Mouse (Mus musculus) heart, embryonic 13.5 days (tissue): ENCODE measurements around the gene Gtpbp1. TPM values are rescaled to one million over a fixed set of nuclear protein-coding genes. Genes with fewer than 3 reads are reported as not detected.
"Not testable (repeated sequence)": the region's sequence is repeated elsewhere in the genome, so short reads cannot be mapped to it uniquely, and the experiment has no call there.

Experiments
- ATAC-seq: fragments of 200-750 bp; cut with Nextera tagmentation; 2 replicates; pipeline ENCODE4 v1.8.0; 2017; ENCODE audit warnings: moderate TSS enrichment; ENCODE audit not compliant: insufficient number of reproducible peaks, low FRiP score, low TSS enrichment; ENCODE audit errors: extremely low read depth
- H3K27ac ChIP-seq: fragments of 300-500 bp; sonication (generic); replicated peaks from 2 replicates; pipeline ENCODE4 v1.5.1; 2015; ENCODE audit warnings: moderate library complexity, mild to moderate bottlenecking, inconsistent platforms
- H3K27me3 ChIP-seq: fragments of 300-500 bp; sonication (generic); replicated peaks from 2 replicates; pipeline ENCODE4 v1.6.1; 2015; ENCODE audit warnings: mild to moderate bottlenecking, inconsistent platforms
- H3K36me3 ChIP-seq: fragments of 300-500 bp; sonication (generic); 2 replicates; pipeline ENCODE4 v1.6.1; 2015; ENCODE audit warnings: mild to moderate bottlenecking, inconsistent platforms
- H3K4me1 ChIP-seq: fragments of 300-500 bp; sonication (generic); 2 replicates; pipeline ENCODE4 v1.6.1; 2015; ENCODE audit warnings: inconsistent platforms
- H3K4me2 ChIP-seq: fragments of 300-500 bp; sonication (generic); 2 replicates; pipeline ENCODE4 v1.6.1; 2015; ENCODE audit warnings: inconsistent platforms, mild to moderate bottlenecking, moderate library complexity
- H3K4me3 ChIP-seq: fragments of 300-500 bp; sonication (generic); 2 replicates; pipeline ENCODE4 v1.5.1; 2015; ENCODE audit warnings: moderate library complexity, mild to moderate bottlenecking, inconsistent platforms
- H3K9ac ChIP-seq: fragments of 300-500 bp; sonication (generic); 2 replicates; pipeline ENCODE4 v1.6.1; 2015; ENCODE audit warnings: inconsistent platforms, mild to moderate bottlenecking, moderate library complexity
- H3K9me3 ChIP-seq: fragments of 300-500 bp; sonication (generic); 2 replicates; pipeline ENCODE4 v1.6.1; 2016; ENCODE audit warnings: inconsistent platforms
- WGBS: fragments of 180-500 bp; shearing (Covaris S2); methylation state at CpG from one replicate; pipeline ENCODE4 v1.1.7; 2015; ENCODE audit warnings: mixed read lengths; 5-methylcytosine and 5-hydroxymethylcytosine counted together
- polyA plus RNA-seq: library from polyadenylated mRNA; unstranded; fragments of >200 nt; fragmentation: Nextera tagmentation; extraction: Ambion mirVana; gene quantifications from 2 replicates; pipeline ENCODE4 v1.2.1, GENCODE M21; 2015

Gtpbp1 gene
- polyA plus RNA-seq, 1 experiment from 2014 or later, result 27.0 TPM

DNA sequence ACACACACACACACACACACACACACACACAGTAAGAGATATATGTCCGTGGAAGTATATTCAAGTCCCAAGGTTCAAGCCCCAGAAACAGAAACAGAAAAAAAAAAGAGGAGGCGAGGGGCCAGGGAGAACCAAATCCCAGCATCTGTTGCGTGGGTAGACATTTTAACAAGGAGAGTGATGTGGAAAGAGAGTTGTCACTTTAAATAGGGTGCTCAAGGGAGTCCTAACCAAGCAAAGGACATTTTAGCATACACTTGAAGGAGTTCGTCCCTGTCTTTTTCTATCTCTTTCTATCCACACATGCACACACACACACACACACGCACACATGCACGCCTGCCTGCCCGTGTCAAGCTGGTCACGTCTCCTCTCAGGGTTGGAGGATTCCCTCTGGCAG, 26.0 kb upstream of the Gtpbp1 start:
- H3K9me3 ChIP-seq, result no peaks in the 10 kb centered on the region
- no peak overlapping the region for H3K27ac ChIP-seq
- WGBS, result 82% methylated on average over 8 of the region's 8 CpGs
- H3K4me3 ChIP-seq, result no peak overlapping the region
- no peak overlapping the region for H3K9ac ChIP-seq
- H3K4me2 ChIP-seq, result no peak overlapping the region
- H3K4me1 ChIP-seq, result peaks cover 30% of the 10 kb centered on the region
- no peak for ATAC-seq
- H3K36me3 ChIP-seq, result peaks cover 44% of the 10 kb centered on the region
- H3K27me3 ChIP-seq, result no peaks in the 10 kb centered on the region

DNA sequence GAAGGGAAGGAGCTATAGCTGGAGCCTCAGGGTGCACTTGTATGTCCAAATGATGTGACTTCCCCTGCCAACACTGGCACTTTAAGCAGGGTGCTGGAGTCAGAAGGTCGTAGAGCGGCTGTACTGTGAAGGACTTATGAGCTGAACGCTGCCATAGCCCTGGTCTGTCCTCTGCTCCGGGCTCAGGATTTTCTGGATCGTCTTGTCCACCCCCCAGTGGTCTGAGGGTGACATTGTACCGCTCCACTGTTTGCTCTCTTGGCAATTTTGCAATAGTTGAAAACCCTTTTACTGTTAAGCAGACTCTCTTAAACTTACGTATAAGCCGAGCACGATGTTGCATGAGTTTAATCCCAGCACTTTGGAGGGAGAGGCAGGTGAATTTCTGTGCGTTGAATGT, 21.4 kb upstream of the Gtpbp1 start:
- Histone ChIP-seq H3K27me3 (no peaks in the 10 kb centered on the region), H3K9me3 (no peaks in the 10 kb centered on the region), H3K4me3 (no peak overlapping the region), H3K4me1 (peaks cover 37% of the 10 kb centered on the region), H3K9ac (no peak overlapping the region; the same call in 1 of the 2 replicates), H3K27ac (no peak overlapping the region), H3K4me2 (no peak overlapping the region), H3K36me3 (peaks cover 46% of the 10 kb centered on the region)
- ATAC-seq, result no peak
- WGBS, result 57% methylated on average over 10 of the region's 10 CpGs

DNA sequence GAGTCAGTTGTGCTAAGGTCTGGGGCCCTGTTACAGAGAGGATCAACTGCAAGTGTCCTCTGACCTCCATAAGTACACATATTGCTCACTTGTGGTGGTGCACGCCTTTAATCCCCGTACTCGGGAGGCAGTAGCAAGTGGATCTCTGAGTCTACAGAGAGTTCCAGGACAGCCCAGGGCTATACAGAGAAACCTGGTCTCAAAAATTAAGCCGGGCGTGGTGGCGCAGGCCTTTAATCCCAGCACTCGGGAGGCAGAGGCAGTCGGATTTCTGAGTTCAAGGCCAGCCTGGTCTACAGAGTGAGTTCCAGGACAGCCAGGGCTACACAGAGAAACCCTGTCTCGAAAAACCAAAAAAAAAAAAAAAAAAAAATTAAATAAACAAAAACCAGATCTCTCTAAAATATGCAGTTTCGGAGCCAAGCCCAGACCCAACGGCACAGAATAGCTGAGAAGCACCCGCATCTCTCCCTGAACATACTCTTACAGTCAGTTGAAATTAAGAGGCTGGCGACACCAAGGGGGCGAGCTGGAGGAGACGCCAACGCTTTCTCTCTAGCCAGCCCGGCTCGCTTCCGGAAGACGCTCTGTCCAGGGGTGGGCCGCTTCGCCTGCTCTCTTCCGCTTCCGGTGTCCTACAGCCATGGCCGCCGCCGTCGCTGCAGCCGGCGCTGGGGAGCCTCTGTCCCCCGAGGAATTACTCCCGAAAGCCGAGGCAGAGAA, 20.2 kb upstream of the Gtpbp1 start, which contains the start of gene Tomm22:
Gene Tomm22, plus strand, starts transcription at position 613 of the 723 bp plus-strand sequence.
- Histone ChIP-seq H3K36me3 (peaks cover 58% of the 10 kb centered on the region), H3K9me3 (no peaks in the 10 kb centered on the region), H3K27ac (peak within 1 kb of the TSS; percentile 61), H3K4me2 (peak within 1 kb of the TSS; percentile 79), H3K27me3 (no peaks in the 10 kb centered on the region), H3K4me1 (peaks cover 37% of the 10 kb centered on the region), H3K9ac (peak within 1 kb of the TSS; percentile 92), H3K4me3 (peak within 1 kb of the TSS; percentile 90)
- peak; percentile 81 for ATAC-seq
- 16% methylated on average over 32 of the region's 33 CpGs for WGBS

DNA sequence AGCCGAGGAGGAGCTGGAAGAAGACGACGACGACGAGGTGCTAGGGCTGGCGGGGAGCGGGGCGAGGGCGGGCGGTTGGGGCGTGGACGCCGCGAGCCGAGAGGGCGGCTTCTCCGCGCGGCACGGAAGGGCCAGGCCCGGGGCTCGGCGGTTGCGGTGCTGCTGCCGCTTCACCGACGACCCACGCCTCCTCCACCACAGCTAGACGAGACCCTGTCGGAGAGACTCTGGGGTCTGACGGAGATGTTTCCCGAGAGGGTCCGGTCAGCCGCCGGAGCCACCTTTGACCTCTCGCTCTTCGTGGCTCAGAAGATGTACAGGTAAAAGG, 19.7 kb upstream of the Gtpbp1 start:
- H3K4me1 ChIP-seq, result peaks cover 32% of the 10 kb centered on the region
- ATAC-seq, result no peak; the same call in 1 of the 2 replicates
- peak overlapping the region; percentile 92 for H3K9ac ChIP-seq
- peak overlapping the region; percentile 90 for H3K4me3 ChIP-seq
- no peaks in the 10 kb centered on the region for H3K9me3 ChIP-seq
- H3K4me2 ChIP-seq, result peak overlapping the region; percentile 79
- H3K27me3 ChIP-seq, result no peaks in the 10 kb centered on the region
- peak overlapping the region; percentile 61 for H3K27ac ChIP-seq
- peaks cover 57% of the 10 kb centered on the region for H3K36me3 ChIP-seq
- WGBS, result under 1% methylated on average over 37 of the region's 37 CpGs

DNA sequence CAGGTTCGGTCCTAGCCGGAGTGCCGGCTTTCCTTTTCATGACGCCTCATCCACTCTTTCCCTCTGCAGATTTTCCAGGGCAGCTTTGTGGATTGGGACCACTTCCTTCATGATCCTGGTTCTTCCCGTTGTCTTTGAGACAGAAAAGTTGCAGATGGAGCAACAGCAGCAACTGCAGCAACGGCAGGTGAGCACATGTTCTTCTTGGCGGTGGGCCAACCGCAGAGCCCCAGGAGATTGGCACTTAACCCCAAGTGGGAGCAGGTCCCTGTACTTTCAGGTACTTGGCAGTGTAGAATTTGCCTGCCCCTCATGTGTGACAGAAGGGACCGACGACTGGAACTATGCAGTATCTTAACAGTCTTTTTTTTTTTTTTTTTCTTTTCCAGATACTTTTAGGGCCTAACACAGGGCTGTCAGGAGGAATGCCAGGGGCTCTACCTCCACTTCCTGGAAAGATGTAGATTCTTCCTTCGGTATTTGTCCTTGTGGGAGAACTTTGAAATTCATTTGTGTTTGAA, 18.8 kb upstream of the Gtpbp1 start:
- H3K4me2 ChIP-seq, result peak overlapping the region; percentile 79
- 71% methylated on average over 11 of the region's 11 CpGs for WGBS
- not testable (repeated sequence) for H3K9me3 ChIP-seq, H3K27ac ChIP-seq, ATAC-seq, H3K27me3 ChIP-seq
- peaks cover 57% of the 10 kb centered on the region for H3K36me3 ChIP-seq
- H3K4me3 ChIP-seq, result peak overlapping the region; percentile 90
- peak overlapping the region; percentile 92; the same call in 1 of the 2 replicates for H3K9ac ChIP-seq
- H3K4me1 ChIP-seq, result peaks cover 22% of the 10 kb centered on the region

DNA sequence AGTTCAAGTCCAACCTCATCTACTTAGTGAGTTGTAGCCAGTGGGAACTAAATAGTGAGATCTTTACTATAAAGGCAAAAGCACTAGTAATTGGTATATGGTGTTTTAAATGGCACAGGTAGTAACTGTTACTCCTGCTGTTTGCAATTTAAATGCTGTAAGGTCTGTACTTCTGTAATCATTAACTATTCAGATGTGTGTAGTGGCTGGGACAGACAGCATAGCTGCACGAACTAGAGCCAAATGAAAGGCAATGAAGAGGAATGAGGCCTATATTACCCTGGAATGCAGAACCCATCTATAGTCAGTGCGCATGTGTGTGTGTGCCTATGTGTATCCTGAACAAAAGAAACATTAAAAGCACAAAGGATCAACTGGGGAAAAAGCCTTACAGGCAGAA, 12.7 kb upstream of the Gtpbp1 start:
- no peak overlapping the region for H3K9ac ChIP-seq
- H3K27ac ChIP-seq, result no peak overlapping the region
- ATAC-seq, result no peak
- 87% methylated on average over 2 of the region's 2 CpGs for WGBS
- no peaks in the 10 kb centered on the region for H3K9me3 ChIP-seq
- H3K4me1 ChIP-seq, result peaks cover 26% of the 10 kb centered on the region
- no peak overlapping the region for H3K4me2 ChIP-seq
- H3K36me3 ChIP-seq, result peaks cover 62% of the 10 kb centered on the region
- no peaks in the 10 kb centered on the region for H3K27me3 ChIP-seq
- no peak overlapping the region for H3K4me3 ChIP-seq

DNA sequence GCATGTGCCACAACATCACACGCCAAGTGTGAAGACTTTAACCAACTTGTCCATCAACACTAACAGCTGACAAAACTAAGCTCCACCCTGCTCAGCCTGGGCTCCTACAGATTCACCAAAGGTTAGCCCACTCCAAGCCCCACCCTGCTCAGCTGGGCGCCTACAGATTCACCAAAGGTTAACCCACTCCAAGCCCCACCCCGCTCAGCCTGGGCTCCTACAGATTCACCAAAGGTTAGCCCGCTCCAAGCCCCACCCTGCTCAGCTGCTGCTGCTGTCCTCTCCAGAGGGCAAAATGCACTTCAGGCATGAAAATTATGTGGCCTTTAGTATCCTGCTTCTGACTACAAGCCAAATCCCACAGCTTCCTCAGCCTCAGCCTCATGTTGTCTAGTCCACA, 8.7 kb upstream of the Gtpbp1 start:
- Histone ChIP-seq H3K36me3 (peaks cover 23% of the 10 kb centered on the region), H3K9me3 (no peaks in the 10 kb centered on the region), H3K9ac (peak overlapping the region; percentile 98), H3K4me3 (peak overlapping the region; percentile 83; the same call in 1 of the 2 replicates), H3K4me2 (peak overlapping the region; percentile 95), H3K4me1 (peaks cover 63% of the 10 kb centered on the region), H3K27me3 (no peaks in the 10 kb centered on the region), H3K27ac (peak overlapping the region; percentile 79)
- ATAC-seq, result no peak
- WGBS, result 82% methylated on average over 4 of the region's 4 CpGs

DNA sequence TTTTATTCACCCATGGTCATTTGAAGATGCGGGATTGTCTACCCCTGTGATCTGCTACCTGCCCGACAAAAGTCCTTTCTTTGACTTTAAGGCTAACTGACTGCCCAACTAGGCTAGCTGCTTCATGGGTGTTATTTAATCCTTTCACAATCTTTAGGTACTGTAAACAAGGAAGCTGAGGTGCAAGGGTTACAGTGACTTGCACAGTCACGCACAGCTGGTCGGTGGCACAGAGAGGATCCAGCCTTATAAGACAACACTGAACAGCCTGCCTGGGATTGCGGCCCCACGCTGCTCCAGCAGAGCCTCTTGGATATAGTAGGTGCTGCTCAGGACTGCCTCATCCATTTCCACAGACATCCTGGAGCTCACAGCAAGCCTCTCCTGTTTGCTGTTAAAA, 7.5 kb upstream of the Gtpbp1 start:
- ATAC-seq, result no peak
- H3K9me3 ChIP-seq, result no peaks in the 10 kb centered on the region
- peak overlapping the region; percentile 83 for H3K4me3 ChIP-seq
- WGBS, result 60% methylated on average over 6 of the region's 6 CpGs
- peaks cover 63% of the 10 kb centered on the region for H3K4me1 ChIP-seq
- H3K27ac ChIP-seq, result peak overlapping the region; percentile 79
- H3K4me2 ChIP-seq, result peak overlapping the region; percentile 95
- peak overlapping the region; percentile 98 for H3K9ac ChIP-seq
- H3K27me3 ChIP-seq, result no peaks in the 10 kb centered on the region
- H3K36me3 ChIP-seq, result peaks cover 11% of the 10 kb centered on the region; the same call in 1 of the 2 replicates

DNA sequence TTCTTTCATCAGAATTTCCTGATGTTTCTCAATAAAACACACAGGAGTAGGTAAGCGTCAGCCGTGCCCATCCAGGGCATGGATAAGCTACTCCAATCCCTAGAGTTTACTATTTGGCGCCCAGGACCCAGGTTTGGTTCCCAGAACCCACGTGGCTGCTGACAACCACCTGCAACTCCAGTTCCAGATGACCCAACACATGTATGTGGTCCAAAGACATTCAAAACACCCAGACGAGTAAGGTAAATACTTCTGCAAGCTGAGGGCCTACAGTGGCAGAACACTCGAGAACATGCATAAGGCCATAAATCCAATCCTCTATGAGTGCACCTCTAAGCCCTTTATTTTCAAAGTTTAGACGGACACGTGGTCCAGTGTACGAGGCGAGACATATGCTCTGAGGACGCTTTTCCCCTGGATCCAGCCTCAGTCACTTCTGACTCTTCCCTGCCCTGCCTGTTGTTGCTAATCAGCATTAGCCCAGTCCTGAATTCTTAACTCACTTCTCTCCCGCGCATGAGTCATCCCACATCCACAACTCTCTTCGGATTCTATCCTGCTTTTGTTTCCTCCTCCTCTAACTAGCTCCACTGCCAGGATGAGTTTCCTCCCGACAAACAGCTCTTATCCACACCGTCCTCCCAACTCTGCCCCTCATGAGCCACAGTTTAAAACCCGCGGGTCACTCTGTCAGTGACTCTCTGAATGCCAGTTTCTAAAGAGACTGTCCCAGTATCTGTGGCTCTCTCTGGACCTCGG, 6.8 kb upstream of the Gtpbp1 start:
- Histone ChIP-seq H3K27me3 (no peaks in the 10 kb centered on the region), H3K4me1 (peaks cover 68% of the 10 kb centered on the region), H3K36me3 (peaks cover 10% of the 10 kb centered on the region; the same call in 1 of the 2 replicates), H3K4me3 (peak overlapping the region; percentile 83), H3K27ac (peak overlapping the region; percentile 79), H3K9me3 (no peaks in the 10 kb centered on the region), H3K4me2 (peak overlapping the region; percentile 95), H3K9ac (peak overlapping the region; percentile 98)
- ATAC-seq, result no peak
- 35% methylated on average over 19 of the region's 19 CpGs for WGBS

DNA sequence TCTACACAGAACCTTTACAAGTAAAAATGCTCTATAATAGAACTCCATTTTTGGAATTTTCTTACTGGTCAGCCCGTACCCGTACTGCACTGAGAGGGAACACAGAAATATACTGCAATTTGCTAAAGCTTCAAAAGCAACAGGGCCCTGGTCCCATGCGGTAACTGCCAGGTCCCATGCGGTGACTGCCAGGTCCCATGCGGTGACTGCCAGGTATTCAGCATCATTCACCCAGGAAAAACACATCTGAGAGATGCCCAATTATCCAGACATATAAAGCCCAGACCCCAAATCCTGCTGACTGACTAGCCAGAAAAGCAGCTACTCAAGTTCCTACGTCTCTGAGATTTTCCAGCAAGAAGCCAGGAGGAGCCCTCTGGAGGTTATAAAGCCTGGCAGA, 6.0 kb upstream of the Gtpbp1 start:
- no peaks in the 10 kb centered on the region for H3K9me3 ChIP-seq
- ATAC-seq, result no peak
- WGBS, result 72% methylated on average over 6 of the region's 6 CpGs
- peak overlapping the region; percentile 79 for H3K27ac ChIP-seq
- no peaks in the 10 kb centered on the region for H3K27me3 ChIP-seq
- peak overlapping the region; percentile 95 for H3K4me2 ChIP-seq
- peak overlapping the region; percentile 98 for H3K9ac ChIP-seq
- H3K36me3 ChIP-seq, result 0 out of 2 replicates have a peak, but pooled peaks cover 4% of the 10 kb centered on the region
- H3K4me3 ChIP-seq, result peak overlapping the region; percentile 83
- peaks cover 72% of the 10 kb centered on the region for H3K4me1 ChIP-seq

DNA sequence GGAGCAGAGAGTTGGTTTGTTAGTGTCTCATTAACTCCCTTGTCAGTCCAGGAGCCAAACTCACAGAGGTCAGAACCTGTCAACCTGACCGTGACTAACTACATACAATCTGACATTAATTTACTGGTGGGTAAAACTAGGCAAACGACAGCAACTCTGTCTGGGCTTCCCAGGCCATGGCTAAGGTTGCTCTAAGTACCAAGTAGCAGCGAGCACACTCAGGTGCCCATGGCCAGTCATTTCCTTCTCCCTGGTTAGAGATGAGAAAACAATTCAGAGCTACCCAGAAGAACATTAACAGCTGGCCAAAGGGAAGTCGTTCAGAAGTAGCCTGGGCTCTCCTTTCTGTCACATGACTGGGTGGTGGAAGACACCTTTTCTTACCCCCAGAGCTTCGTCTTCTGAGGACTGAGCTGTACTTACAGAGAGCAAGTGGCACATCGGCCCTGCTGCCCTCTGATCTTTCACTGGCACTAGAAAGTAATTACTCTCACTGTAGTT, 5.5 kb upstream of the Gtpbp1 start:
- ATAC-seq, result no peak
- 0 out of 2 replicates have a peak, but pooled peaks cover 2% of the 10 kb centered on the region for H3K36me3 ChIP-seq
- H3K4me1 ChIP-seq, result peaks cover 77% of the 10 kb centered on the region
- H3K4me2 ChIP-seq, result peak overlapping the region; percentile 95
- 30% methylated on average over 6 of the region's 6 CpGs for WGBS
- peak overlapping the region; percentile 98 for H3K9ac ChIP-seq
- H3K27me3 ChIP-seq, result no peaks in the 10 kb centered on the region
- H3K9me3 ChIP-seq, result no peaks in the 10 kb centered on the region
- peak overlapping the region; percentile 95 for H3K27ac ChIP-seq
- peak overlapping the region; percentile 83 for H3K4me3 ChIP-seq
